Mouse (Mus musculus): ENCODE measurements around the gene Hoxa7.
A peak's percentile ranks its signal among the peaks of the same experiment; 100 is the strongest.

The Hoxa7 gene

DNA sequence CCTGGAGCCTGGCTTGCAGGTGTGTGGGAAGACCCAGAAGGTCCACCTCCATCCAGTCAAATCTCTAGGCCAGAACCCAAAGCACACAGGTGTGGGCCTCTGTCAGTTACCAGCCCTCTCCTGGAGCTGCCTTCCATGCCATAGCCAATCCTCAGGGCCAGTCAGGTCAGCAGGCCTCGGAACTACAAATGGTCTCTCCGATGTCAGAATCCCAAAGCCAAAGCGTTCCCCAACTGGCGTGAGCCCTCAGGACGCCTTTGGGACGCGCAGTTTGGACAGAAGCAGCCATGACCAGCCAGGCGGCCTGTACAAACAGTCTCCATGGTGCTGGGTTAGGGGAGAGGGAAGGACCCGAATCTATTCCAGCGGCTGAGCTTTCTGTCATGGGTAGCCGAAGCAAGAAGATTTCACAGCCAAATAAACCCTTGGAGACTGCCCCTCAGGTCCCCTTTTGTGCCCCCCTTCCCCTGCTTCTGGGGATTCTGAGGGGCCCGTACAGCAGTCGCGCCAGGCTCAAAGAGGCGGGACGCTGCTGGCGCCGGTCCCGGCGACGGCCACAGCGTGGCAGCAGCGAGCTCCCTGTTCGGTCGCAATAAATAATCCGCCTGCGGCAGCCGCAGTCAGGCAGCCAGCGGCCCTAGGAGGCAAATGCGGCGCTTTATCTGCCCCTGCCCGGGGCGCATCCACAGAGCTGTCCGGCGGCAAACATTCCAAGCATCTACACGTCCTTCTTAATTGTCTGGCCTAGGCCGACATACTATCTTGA, 10.3 kb downstream of the Hoxa7 start:
- peak; percentile 41 for DNase-seq

- no peak for DNase-seq
These were observed 12.0 kb downstream of the Hoxa7 start for GRCm38 (mm10) chr6:52209685-52210046.

DNA sequence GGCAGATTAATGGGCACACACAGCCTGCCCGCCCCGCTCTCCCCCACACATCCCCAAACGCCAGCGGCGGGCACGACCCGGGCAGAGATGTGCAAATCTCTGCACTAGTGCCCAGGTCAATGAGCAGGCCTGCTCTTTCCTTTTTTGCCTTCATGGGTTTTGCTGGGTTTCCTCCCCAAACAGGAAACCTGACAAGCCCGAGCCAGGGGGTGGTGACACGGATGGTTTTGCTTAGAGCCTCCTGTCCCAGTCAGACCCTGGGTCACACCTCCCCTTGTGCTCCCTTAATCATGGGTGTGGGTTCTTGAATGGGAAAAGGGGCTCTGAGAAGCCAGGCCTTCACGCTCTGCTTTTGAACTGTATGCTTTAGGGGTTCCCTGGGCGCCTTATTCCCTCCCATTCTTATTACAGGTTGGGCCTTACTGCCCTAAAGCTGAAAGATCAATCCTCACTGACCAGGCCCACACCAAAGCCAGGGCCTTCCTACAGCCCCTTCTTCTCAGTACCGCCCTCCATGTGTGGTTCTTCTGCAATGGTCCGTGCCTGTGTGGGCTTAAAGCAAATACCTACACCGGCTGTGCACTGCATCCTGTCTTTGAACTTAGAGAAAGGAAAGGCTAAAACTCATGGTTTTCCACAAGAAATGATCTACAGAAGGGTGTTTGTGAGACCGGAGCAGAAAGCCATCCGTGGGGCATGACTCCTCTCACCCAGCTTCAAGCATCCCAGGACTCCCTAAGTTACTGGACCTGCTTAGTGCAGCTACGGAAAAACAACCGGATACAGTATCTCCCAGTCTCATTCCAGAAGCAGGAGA, 12.6 kb downstream of the Hoxa7 start:
- DNase-seq = no peak

- no peak for DNase-seq
These were observed 13.4 kb downstream of the Hoxa7 start, which contains the start of gene Hoxa6 for GRCm38 (mm10) chr6:52208072-52208867. Gene Hoxa6, minus strand, starts transcription at chr6:52208722.

DNA sequence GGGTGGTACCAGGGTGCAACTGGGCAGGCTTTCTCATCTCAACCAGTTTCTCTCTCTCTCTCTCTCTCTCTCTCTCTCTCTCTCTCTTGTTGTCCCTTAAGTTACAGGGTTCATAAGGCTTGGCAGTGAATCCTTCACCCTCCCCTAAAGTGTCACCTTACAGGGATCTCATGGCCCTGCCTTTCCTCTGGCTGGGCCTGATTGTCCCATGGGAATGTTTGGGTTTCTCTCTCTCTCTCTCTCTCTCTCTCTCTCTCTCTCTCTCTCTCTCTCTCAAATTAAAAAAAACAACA, 14.0 kb downstream of the Hoxa7 start:
- DNase-seq = no peak

- DNase-seq = no peak
These were observed 14.6 kb downstream of the Hoxa7 start for GRCm38 (mm10) chr6:52206882-52207683.

DNA sequence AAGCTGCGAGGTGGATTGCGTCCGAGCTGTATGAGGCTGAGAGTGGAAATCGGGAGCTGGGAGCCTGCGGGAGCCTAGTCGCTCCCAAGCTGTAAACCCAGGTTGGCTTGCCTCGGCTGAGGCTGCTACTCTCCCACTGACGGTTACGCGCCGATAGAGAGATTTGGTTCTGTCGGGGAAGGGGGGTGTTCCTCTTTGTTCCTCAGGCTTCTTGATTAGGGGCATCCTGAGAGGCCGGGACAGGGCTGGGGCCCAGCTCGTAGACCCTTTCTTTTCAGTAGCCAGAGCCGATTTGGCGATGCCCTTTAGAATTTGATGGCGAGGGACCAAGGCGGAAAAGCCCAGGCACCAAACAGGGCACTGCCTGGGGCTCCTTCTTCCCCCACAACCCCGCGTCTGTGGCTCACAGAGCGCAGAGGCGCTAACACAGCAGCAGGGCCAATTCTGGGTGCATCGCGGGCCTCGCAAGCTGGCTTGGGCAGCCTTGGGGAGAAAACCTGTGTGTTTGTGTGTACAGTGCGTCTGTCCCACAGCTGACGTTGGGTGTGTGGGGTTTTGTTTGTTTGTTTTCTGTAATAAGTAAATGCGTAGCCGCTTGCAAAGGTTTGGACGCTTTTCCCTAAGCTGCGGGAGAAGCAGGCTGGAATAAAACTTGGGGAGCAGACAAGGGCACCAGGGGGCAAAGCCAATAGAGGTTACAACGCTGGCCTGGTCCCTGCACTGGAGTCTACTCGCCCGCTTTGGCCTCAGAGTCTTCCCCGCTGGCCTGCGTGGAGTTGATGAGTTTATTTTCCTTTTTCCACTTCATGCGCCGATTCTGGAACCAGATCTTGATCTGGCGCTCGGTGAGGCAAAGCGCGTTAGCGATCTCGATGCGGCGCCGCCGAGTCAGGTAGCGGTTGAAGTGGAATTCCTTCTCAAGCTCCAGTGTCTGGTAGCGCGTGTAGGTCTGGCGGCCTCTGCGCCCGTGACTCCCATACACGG, 15.7 kb downstream of the Hoxa7 start:
- DNase-seq = no peak

DNA sequence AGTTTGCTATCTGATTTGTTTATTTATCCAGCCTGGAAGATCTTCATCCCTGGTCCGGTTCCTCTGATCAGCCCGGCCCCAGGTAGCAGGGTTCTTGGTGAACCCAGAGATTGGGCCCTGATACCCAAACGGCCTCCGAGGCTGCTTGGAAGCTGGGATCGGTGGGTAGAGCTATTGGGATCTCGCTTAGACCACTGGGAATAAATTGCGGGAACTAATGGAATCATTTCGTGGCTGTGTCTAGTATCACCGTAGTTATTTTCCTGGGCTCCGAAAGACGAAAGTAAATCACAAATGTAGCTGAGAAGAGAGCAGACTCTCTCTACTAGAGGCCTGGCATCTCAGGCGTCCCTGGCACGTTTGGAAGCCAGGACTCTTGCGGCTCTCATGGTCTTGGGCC, 16.4 kb downstream of the Hoxa7 start:
- DNase-seq = no peak

GRCm38 (mm10) chr6:52204050-52204752, 17.5 kb downstream of the Hoxa7 start, which contains the start of gene Hoxa5:
Gene Hoxa5, minus strand, starts transcription at chr6:52204587.
- DNase-seq = no peak

DNA sequence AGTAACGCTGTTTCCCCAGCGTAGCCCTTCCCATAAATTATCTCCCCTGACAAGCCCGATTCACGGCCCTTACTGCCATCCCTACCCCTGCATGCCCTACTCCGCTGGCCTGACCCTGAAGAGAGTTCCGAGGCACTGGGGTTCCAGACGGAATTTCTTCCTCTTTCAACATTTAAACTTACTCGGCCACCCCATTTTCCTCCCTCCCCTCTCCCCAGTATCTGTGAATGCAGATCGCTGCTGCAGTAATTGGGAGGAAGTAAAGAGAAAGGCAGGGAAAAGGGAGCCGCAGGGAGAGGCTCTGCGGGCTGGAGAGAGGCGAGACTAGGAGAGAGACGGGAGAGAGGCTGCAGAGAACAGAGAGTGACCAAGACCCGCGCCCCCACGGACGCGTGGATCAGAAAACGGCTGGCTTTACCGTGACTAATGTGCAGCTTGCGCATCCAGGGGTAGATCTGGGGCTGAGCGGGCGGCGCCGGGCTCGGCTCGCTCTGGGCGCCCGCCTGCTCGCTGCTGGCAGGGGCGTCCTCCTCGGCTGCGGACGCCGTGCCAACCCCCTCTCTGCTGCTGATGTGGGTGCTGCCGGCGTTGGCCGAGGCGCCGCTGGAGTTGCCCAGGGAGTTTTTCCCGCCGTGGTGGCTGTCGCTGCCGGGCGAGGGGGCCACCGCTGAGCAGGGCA, 18.1 kb downstream of the Hoxa7 start:
- no peak for DNase-seq

GRCm38 (mm10) chr6:52203121-52203370, 18.6 kb downstream of the Hoxa7 start:
- no peak for DNase-seq

GRCm38 (mm10) chr6:52202362-52203120, 19.1 kb downstream of the Hoxa7 start:
- DNase-seq = no peak

GRCm38 (mm10) chr6:52201269-52201668, 20.4 kb downstream of the Hoxa7 start:
- no peak for DNase-seq

- no peak for DNase-seq
These were observed 20.9 kb downstream of the Hoxa7 start for GRCm38 (mm10) chr6:52200751-52201250.

DNA sequence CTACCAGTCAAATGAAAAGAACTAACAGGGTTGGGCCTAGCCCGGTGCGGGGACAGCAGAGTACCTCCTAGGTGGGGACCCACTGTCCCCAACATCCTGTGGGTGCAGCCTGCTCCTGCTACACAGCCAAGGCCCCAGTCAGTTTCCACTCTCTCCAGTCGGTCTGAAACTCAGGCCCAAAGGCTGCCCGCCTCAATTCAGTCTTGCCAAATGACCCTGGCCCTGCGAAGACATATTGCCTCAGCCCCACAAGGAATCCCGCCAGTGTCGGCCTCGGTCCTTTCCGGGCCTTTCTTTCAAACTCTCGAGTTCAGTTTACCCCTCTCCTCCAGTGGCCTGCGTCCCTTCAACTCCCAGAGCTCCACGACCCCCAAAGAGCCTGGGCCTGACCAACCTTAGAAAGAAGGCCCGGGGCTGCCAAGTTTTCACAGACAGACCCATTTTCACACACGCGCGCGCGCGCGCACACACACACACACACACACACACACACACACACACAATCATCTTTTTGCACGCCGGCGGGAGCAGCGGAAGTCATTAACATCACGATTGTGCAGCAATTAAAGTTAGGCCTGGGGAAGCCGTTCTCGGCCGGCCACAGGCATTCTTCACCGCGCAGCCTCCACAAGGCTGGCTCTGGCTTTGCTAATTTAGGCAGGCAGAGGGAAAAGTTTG, 21.4 kb downstream of the Hoxa7 start:
- DNase-seq = no peak

GRCm38 (mm10) chr6:52197271-52197670, 24.4 kb downstream of the Hoxa7 start:
- no peak for DNase-seq

- DNase-seq = no peak
These were observed 24.8 kb downstream of the Hoxa7 start for GRCm38 (mm10) chr6:52196811-52197210.

- no peak for DNase-seq
These were observed 27.0 kb downstream of the Hoxa7 start for GRCm38 (mm10) chr6:52194690-52195089.
